Mouse (Mus musculus) lung, embryonic 15.5 days (tissue): ENCODE data around the gene Corin. TPM values are rescaled to one million over a fixed set of nuclear protein-coding genes. Genes with fewer than 3 reads are reported as not detected.

Experiments used
- ATAC-seq: fragments of 200-750 bp; cut with Nextera tagmentation; 2 replicates; pipeline ENCODE4 v1.8.0; 2017; ENCODE audit warnings: moderate number of reproducible peaks, borderline replicate concordance; ENCODE audit not compliant: low FRiP score, low TSS enrichment; ENCODE audit errors: extremely low read depth
- H3K27ac ChIP-seq: fragments of 300-500 bp; sonication (generic); 2 replicates; pipeline ENCODE4 v1.5.1; 2015; ENCODE audit warnings: moderate library complexity, mild to moderate bottlenecking, inconsistent platforms
- H3K27me3 ChIP-seq: fragments of 300-500 bp; sonication (generic); 2 replicates; pipeline ENCODE4 v1.6.1; 2015; ENCODE audit warnings: inconsistent platforms
- H3K36me3 ChIP-seq: fragments of 300-500 bp; sonication (generic); 2 replicates; pipeline ENCODE4 v1.6.1; 2015; ENCODE audit warnings: inconsistent platforms
- H3K4me1 ChIP-seq: fragments of 300-500 bp; sonication (generic); 2 replicates; pipeline ENCODE4 v1.6.1; 2015; ENCODE audit warnings: inconsistent platforms
- H3K4me2 ChIP-seq: fragments of 300-500 bp; sonication (generic); 2 replicates; pipeline ENCODE4 v1.6.1; 2015; ENCODE audit warnings: inconsistent platforms, mild to moderate bottlenecking, moderate library complexity
- H3K4me3 ChIP-seq: fragments of 300-500 bp; sonication (generic); 2 replicates; pipeline ENCODE4 v1.5.1; 2015; ENCODE audit warnings: mild to moderate bottlenecking, inconsistent platforms
- H3K9ac ChIP-seq: fragments of 300-500 bp; sonication (generic); 2 replicates; pipeline ENCODE4 v1.6.1; 2015; ENCODE audit warnings: inconsistent platforms
- H3K9me3 ChIP-seq: fragments of 300-500 bp; sonication (generic); 2 replicates; pipeline ENCODE4 v1.6.1; 2016; ENCODE audit warnings: inconsistent platforms
- WGBS: fragments of 180-500 bp; shearing (Covaris S2); methylation state at CpG from one replicate; pipeline ENCODE4 v1.1.7; 2015; 5-methylcytosine and 5-hydroxymethylcytosine counted together
- polyA plus RNA-seq: library from polyadenylated mRNA; unstranded; fragments of >200 nt; fragmentation: Nextera tagmentation; extraction: Ambion mirVana; gene quantifications from 2 replicates; pipeline ENCODE4 v1.2.1, GENCODE M21; 2015

Gene Corin
- polyA plus RNA-seq, 1 experiment from 2014 or later = 1.8 TPM

DNA sequence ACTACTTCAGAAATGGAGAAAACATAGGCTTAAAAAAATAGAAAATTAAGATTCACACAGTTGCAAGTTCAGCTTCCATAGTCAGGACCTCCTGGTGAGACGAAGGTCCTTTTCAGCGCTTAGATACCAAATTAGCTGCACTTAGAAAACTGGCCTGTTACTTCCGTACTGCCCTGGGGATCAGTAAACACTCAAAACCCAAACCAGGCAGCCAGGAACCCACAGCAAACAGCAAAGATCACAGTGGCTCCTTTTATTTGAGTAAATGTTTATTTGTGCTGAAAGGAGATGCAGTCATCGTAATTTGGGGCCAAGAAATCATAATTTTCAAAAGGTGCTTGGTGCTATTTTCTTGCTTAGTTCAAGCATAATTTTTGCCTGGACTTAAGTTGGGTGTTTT lies 138.5 kb downstream of the Corin start:
- no peak for ATAC-seq
- Histone ChIP-seq H3K27ac (no peak overlapping the region), H3K9ac (no peak overlapping the region), H3K4me2 (no peak overlapping the region), H3K9me3 (no peaks in the 10 kb centered on the region), H3K27me3 (no peaks in the 10 kb centered on the region), H3K4me3 (no peak overlapping the region), H3K4me1 (no peaks in the 10 kb centered on the region), H3K36me3 (no peaks in the 10 kb centered on the region)
- 52% methylated on average over 4 of the region's 4 CpGs for WGBS

DNA sequence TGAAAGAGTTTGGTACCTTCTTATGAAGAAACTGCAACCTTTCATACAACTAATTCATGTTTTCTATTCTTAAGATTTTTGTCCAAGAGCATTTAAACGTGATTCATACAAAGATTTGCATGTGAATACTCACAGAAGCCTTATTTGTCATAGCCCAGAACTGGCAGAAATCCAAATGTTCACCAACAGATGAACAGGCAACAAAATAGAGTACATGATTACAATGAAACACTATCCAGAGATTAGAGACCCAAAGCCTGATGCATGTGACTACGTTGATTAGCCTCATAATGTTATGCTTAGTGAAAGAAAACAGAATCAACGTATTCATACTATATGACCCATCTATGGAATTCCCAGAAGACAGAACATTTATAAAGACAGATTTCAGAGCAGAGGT lies 140.4 kb downstream of the Corin start:
- 55% methylated on average over 3 of the region's 3 CpGs for WGBS

GRCm38 (mm10) chr5:72353746-72354145 lies 150.5 kb downstream of the Corin start:
- no peaks in the 10 kb centered on the region for H3K27me3 ChIP-seq
- H3K36me3 ChIP-seq = no peaks in the 10 kb centered on the region
- H3K4me1 ChIP-seq = no peaks in the 10 kb centered on the region
- H3K9ac ChIP-seq = no peak overlapping the region
- no peak for ATAC-seq
- H3K9me3 ChIP-seq = no peaks in the 10 kb centered on the region
- 65% methylated on average over 4 of the region's 4 CpGs for WGBS
- H3K4me3 ChIP-seq = no peak overlapping the region
- no peak overlapping the region for H3K27ac ChIP-seq
- H3K4me2 ChIP-seq = no peak overlapping the region

More for the DNA sequence above, 140.4 kb downstream of the Corin start:
- no peaks in the 10 kb centered on the region for H3K9me3 ChIP-seq
- ATAC-seq = no peak
- H3K4me2 ChIP-seq = no peak overlapping the region
- no peaks in the 10 kb centered on the region for H3K36me3 ChIP-seq
- no peak overlapping the region for H3K27ac ChIP-seq
- no peak overlapping the region for H3K9ac ChIP-seq
- no peaks in the 10 kb centered on the region for H3K4me1 ChIP-seq
- H3K4me3 ChIP-seq = no peak overlapping the region
- H3K27me3 ChIP-seq = no peaks in the 10 kb centered on the region

- 32% methylated on average over 5 of the region's 5 CpGs for WGBS
- H3K4me1 ChIP-seq = no peaks in the 10 kb centered on the region
- no peak overlapping the region for H3K27ac ChIP-seq
- no peaks in the 10 kb centered on the region for H3K36me3 ChIP-seq
- ATAC-seq = no peak
- no peaks in the 10 kb centered on the region for H3K27me3 ChIP-seq
- no peaks in the 10 kb centered on the region for H3K9me3 ChIP-seq
- no peak overlapping the region for H3K4me2 ChIP-seq
- H3K9ac ChIP-seq = no peak overlapping the region
- H3K4me3 ChIP-seq = no peak overlapping the region
These were observed 154.1 kb downstream of the Corin start for GRCm38 (mm10) chr5:72350081-72350758.

GRCm38 (mm10) chr5:72348591-72348990 lies 155.7 kb downstream of the Corin start:
- WGBS = 55% methylated on average over 2 of the region's 2 CpGs
- Histone ChIP-seq H3K9me3 (no peaks in the 10 kb centered on the region), H3K4me2 (no peak overlapping the region), H3K27ac (no peak overlapping the region), H3K4me1 (no peaks in the 10 kb centered on the region), H3K4me3 (no peak overlapping the region), H3K36me3 (no peaks in the 10 kb centered on the region), H3K27me3 (no peaks in the 10 kb centered on the region), H3K9ac (no peak overlapping the region)
- no peak for ATAC-seq

GRCm38 (mm10) chr5:72335873-72336272 lies 168.4 kb downstream of the Corin start:
- Histone ChIP-seq H3K4me3 (no peak overlapping the region), H3K9ac (no peak overlapping the region), H3K27ac (no peak overlapping the region), H3K27me3 (no peaks in the 10 kb centered on the region), H3K4me1 (no peaks in the 10 kb centered on the region), H3K9me3 (no peaks in the 10 kb centered on the region), H3K4me2 (no peak overlapping the region), H3K36me3 (no peaks in the 10 kb centered on the region)
- ATAC-seq = no peak
- WGBS = 70% methylated on average over 5 of the region's 5 CpGs

- H3K4me3 ChIP-seq = no peak overlapping the region
- 84% methylated on average over 10 of the region's 10 CpGs for WGBS
- H3K4me1 ChIP-seq = no peaks in the 10 kb centered on the region
- no peaks in the 10 kb centered on the region for H3K9me3 ChIP-seq
- H3K27me3 ChIP-seq = no peaks in the 10 kb centered on the region
- no peak overlapping the region for H3K27ac ChIP-seq
- no peaks in the 10 kb centered on the region for H3K36me3 ChIP-seq
- no peak for ATAC-seq
- H3K9ac ChIP-seq = no peak overlapping the region
- no peak overlapping the region for H3K4me2 ChIP-seq
These were observed 171.4 kb downstream of the Corin start for GRCm38 (mm10) chr5:72332901-72333300.

- Histone ChIP-seq H3K27ac (no peak overlapping the region), H3K9me3 (no peaks in the 10 kb centered on the region), H3K4me1 (no peaks in the 10 kb centered on the region), H3K4me3 (no peak overlapping the region), H3K9ac (no peak overlapping the region), H3K27me3 (no peaks in the 10 kb centered on the region), H3K4me2 (no peak overlapping the region), H3K36me3 (no peaks in the 10 kb centered on the region)
- no peak for ATAC-seq
- 48% methylated on average over 2 of the region's 2 CpGs for WGBS
These were observed 173.1 kb downstream of the Corin start for GRCm38 (mm10) chr5:72331217-72331616.

DNA sequence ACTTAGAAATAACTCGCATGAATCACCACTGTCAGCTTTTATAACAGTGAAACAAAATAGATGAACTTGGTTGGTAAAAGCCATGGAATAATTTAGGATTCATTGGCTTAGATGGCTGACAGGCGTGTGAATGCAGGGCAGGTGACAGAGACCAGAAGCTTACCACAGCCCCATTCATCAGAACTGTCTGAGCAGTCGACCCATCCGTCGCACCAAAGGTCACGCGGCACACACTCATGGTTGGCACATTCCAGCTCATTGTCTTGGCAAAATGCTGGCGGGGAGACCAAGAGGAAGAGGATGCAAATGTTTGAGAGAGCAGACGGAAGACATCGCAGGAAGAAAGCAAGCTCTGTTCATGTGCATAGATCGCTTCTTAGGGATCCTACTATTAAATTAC lies 173.6 kb downstream of the Corin start:
- no peak overlapping the region for H3K4me2 ChIP-seq
- no peak for ATAC-seq
- H3K9me3 ChIP-seq = no peaks in the 10 kb centered on the region
- no peaks in the 10 kb centered on the region for H3K4me1 ChIP-seq
- H3K9ac ChIP-seq = no peak overlapping the region
- H3K36me3 ChIP-seq = no peaks in the 10 kb centered on the region
- no peak overlapping the region for H3K27ac ChIP-seq
- no peak overlapping the region for H3K4me3 ChIP-seq
- H3K27me3 ChIP-seq = no peaks in the 10 kb centered on the region
- WGBS = 56% methylated on average over 11 of the region's 11 CpGs

GRCm38 (mm10) chr5:72329453-72329852 lies 174.8 kb downstream of the Corin start:
- H3K4me1 ChIP-seq = no peaks in the 10 kb centered on the region
- H3K27ac ChIP-seq = no peak overlapping the region
- WGBS = 45% methylated on average over 8 of the region's 8 CpGs
- no peaks in the 10 kb centered on the region for H3K27me3 ChIP-seq
- H3K36me3 ChIP-seq = no peaks in the 10 kb centered on the region
- no peaks in the 10 kb centered on the region for H3K9me3 ChIP-seq
- no peak overlapping the region for H3K9ac ChIP-seq
- H3K4me3 ChIP-seq = no peak overlapping the region
- ATAC-seq = no peak
- H3K4me2 ChIP-seq = no peak overlapping the region

GRCm38 (mm10) chr5:72315282-72315681 lies 189.0 kb downstream of the Corin start:
- Histone ChIP-seq H3K4me3 (no peak overlapping the region), H3K27me3 (no peaks in the 10 kb centered on the region), H3K9ac (no peak overlapping the region), H3K9me3 (no peaks in the 10 kb centered on the region), H3K4me1 (no peaks in the 10 kb centered on the region), H3K27ac (no peak overlapping the region), H3K4me2 (no peak overlapping the region), H3K36me3 (no peaks in the 10 kb centered on the region)
- 75% methylated on average over 4 of the region's 4 CpGs for WGBS
- no peak for ATAC-seq

DNA sequence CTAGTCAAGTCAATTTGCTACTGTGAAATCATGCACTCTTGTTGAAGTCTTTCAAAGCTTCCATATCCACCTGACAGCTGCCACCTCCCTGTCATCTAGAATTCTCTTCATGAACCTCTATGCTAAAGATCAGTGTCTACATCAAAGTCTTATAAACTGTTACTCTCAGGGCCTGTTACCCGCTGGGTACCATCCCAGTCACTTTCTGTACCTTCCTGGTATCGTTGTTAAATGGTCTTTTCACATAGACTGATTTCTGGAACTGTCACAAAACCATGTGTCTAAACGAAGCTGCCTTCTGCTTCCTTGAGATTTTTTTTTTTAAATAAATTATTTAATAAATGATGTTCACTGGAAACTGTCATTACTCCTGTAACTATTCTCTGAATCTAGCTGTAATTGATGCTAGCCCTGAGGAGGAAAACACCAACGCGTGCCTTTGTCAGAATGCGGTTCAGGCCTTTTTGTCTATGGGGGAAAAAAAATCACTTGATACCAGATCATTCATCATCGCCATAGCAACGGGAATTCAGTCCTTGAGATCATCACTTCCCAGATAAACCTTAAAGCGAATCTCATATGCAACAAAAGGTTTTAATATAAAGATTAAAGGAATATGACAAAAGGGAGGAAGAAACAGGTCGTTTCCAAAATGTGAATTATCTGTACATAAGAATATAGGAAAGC lies 205.7 kb downstream of the Corin start:
- H3K27me3 ChIP-seq = no peaks in the 10 kb centered on the region
- H3K4me1 ChIP-seq = no peaks in the 10 kb centered on the region
- H3K4me3 ChIP-seq = no peak overlapping the region
- no peak for ATAC-seq
- WGBS = 80% methylated on average over 10 of the region's 10 CpGs
- no peak overlapping the region for H3K27ac ChIP-seq
- no peak overlapping the region for H3K9ac ChIP-seq
- no peaks in the 10 kb centered on the region for H3K36me3 ChIP-seq
- no peak overlapping the region for H3K4me2 ChIP-seq
- H3K9me3 ChIP-seq = no peaks in the 10 kb centered on the region
